Mouse (Mus musculus) embryo, embryonic 11.5 days (tissue): ENCODE measurements around the gene Fem1a.
A peak's percentile ranks its signal among the peaks of the same experiment; 100 is the strongest.
"Not testable (repeated sequence)": the region's sequence is repeated elsewhere in the genome, so short reads cannot be mapped to it uniquely, and the experiment has no call there.

Source experiments
- DNase-seq: peaks from one replicate; pipeline ENCODE4 v3.0.0-alpha.2; 2012; ENCODE audit warnings: low read depth, low spot score

Fem1a gene

GRCm38 (mm10) chr17:56255429-56255828 is 1.2 kb upstream of the Fem1a start:
- DNase-seq, result no peak

- peak; percentile 97 for DNase-seq
Measured at GRCm38 (mm10) chr17:56255863-56256238, 759 bp upstream of the Fem1a start.

- DNase-seq, result no peak
Measured at GRCm38 (mm10) chr17:56257181-56257894, 728 bp downstream of the Fem1a start.

- not testable (repeated sequence) for DNase-seq
Measured at GRCm38 (mm10) chr17:56258269-56258668, 1.7 kb downstream of the Fem1a start.

- not testable (repeated sequence) for DNase-seq
Measured at GRCm38 (mm10) chr17:56258812-56259211, 2.2 kb downstream of the Fem1a start.

GRCm38 (mm10) chr17:56259301-56260037 is 2.9 kb downstream of the Fem1a start:
- DNase-seq, result no peak

GRCm38 (mm10) chr17:56261166-56261565 is 4.6 kb downstream of the Fem1a start:
- DNase-seq, result no peak

- no peak for DNase-seq
Measured at GRCm38 (mm10) chr17:56262645-56263094, 6.1 kb downstream of the Fem1a start.

GRCm38 (mm10) chr17:56264020-56264419 is 7.4 kb downstream of the Fem1a start:
- peak; percentile 63 for DNase-seq

GRCm38 (mm10) chr17:56265011-56265410 is 8.4 kb downstream of the Fem1a start:
- DNase-seq, result no peak

GRCm38 (mm10) chr17:56265869-56266268 is 9.3 kb downstream of the Fem1a start:
- no peak for DNase-seq

GRCm38 (mm10) chr17:56266271-56266670 is 9.7 kb downstream of the Fem1a start:
- DNase-seq, result no peak

- no peak for DNase-seq
Measured at GRCm38 (mm10) chr17:56269153-56269630, 12.6 kb downstream of the Fem1a start.

- DNase-seq, result no peak
Measured at GRCm38 (mm10) chr17:56269741-56270140, 13.1 kb downstream of the Fem1a start.

- no peak for DNase-seq
Measured at GRCm38 (mm10) chr17:56271609-56272253, 15.1 kb downstream of the Fem1a start.

GRCm38 (mm10) chr17:56272644-56273043 is 16.0 kb downstream of the Fem1a start:
- DNase-seq, result no peak

- no peak for DNase-seq
Measured at GRCm38 (mm10) chr17:56273482-56273881, 16.9 kb downstream of the Fem1a start.

GRCm38 (mm10) chr17:56273986-56274385 is 17.4 kb downstream of the Fem1a start:
- DNase-seq, result no peak

GRCm38 (mm10) chr17:56275842-56276480 is 19.4 kb downstream of the Fem1a start:
- no peak for DNase-seq

- peak; percentile 98 for DNase-seq
Measured at GRCm38 (mm10) chr17:56276643-56277566, 20.3 kb downstream of the Fem1a start, which contains the start of gene Ticam1. Ticam1 (minus strand) TSS chr17:56276786.

- DNase-seq, result no peak
Measured at GRCm38 (mm10) chr17:56277567-56277893, 20.9 kb downstream of the Fem1a start.
